Mouse (Mus musculus) megakaryocyte, embryonic 14.5 days (primary cell): Measurements from ENCODE around the gene Dscaml1.

Source experiments
- FLI1 ChIP-seq: IDR thresholded peaks from 2 replicates; pipeline ENCODE4 v1.6.1; 2012; ENCODE audit warnings: low read length, inconsistent platforms, mixed read lengths
- GATA1 ChIP-seq: IDR thresholded peaks from 3 replicates; pipeline ENCODE4 v1.6.1; 2012; ENCODE audit warnings: mixed read lengths, low read length, inconsistent platforms, borderline replicate concordance

- TF ChIP-seq GATA1 (no peak), FLI1 (no peak)
These were observed 39.7 kb upstream of the Dscaml1 start for GRCm38 (mm10) chr9:45386698-45387097.
